Mouse (Mus musculus) effector memory CD4-positive, alpha-beta T cell, adult 5 months (primary cell): ENCODE results near the gene E130308A19Rik. TPM values are rescaled to one million over a fixed set of nuclear protein-coding genes. Genes with fewer than 3 reads are reported as not detected.

Source experiments
- polyA plus RNA-seq: library from polyadenylated mRNA; unstranded; fragments of 100-300 nt; shearing (Covaris generic); gene quantifications from one replicate; pipeline ENCODE4 v1.2.1, GENCODE M21; 2017

Gene E130308A19Rik
- polyA plus RNA-seq: 13.0 TPM

GRCm38 (mm10) chr4:59625998-59626910 lies at the start of gene E130308A19Rik:
Gene E130308A19Rik (plus strand): TSS chr4:59626211.

GRCm38 (mm10) chr4:59581314-59582185 lies 44.5 kb upstream of the E130308A19Rik start, which contains the start of gene Hsdl2:
Gene Hsdl2 (plus strand): TSS chr4:59581563.

GRCm38 (mm10) chr4:59801489-59801888 lies 175.5 kb downstream of the E130308A19Rik start, which contains the start of gene Inip:
Gene Inip (minus strand): TSS chr4:59801589.

GRCm38 (mm10) chr4:59805181-59805967 lies 179.4 kb downstream of the E130308A19Rik start, which contains the start of gene Snx30:
Gene Snx30 (plus strand): TSS chr4:59805840.

Other genes starting within 250 kb of the E130308A19Rik start
- gene Susd1, start 187.6 kb upstream of the E130308A19Rik start, polyA plus RNA-seq: 1.1 TPM
- gene Ptbp3, start 76.8 kb upstream of the E130308A19Rik start, polyA plus RNA-seq: 209 TPM
- gene Hsdl2, start 44.6 kb upstream of the E130308A19Rik start, polyA plus RNA-seq: 28.5 TPM
- 33.9 TPM for gene Inip, start 175.4 kb downstream of the E130308A19Rik start, polyA plus RNA-seq
- gene Snx30, start 179.6 kb downstream of the E130308A19Rik start, polyA plus RNA-seq: 13.5 TPM